Mouse (Mus musculus) liver, embryonic 11.5 days (tissue): Measurements from ENCODE around the gene Ttll5. TPM values are rescaled to one million over a fixed set of nuclear protein-coding genes. Genes with fewer than 3 reads are reported as not detected.

Experiments used
- ATAC-seq: fragments of 200-750 bp; cut with Nextera tagmentation; replicated peaks from 2 replicates; pipeline ENCODE4 v1.8.0; 2017; ENCODE audit warnings: moderate number of reproducible peaks, mild to moderate bottlenecking, moderate TSS enrichment, moderate library complexity; ENCODE audit not compliant: low FRiP score
- DNase-seq: peaks from one replicate; pipeline ENCODE4 v3.0.0-alpha.2; 2017; ENCODE audit warnings: low spot score
- H3K27ac ChIP-seq: fragments of 300-500 bp; sonication (generic); 2 replicates; pipeline ENCODE4 v1.5.1; 2014; ENCODE audit warnings: mild to moderate bottlenecking, low read depth, low read length, control low read depth
- H3K27me3 ChIP-seq: fragments of 300-500 bp; sonication (generic); replicated peaks from 2 replicates; pipeline ENCODE4 v1.6.1; 2014; ENCODE audit warnings: low read length, mixed read lengths; ENCODE audit not compliant: control insufficient read depth, insufficient read depth
- H3K36me3 ChIP-seq: fragments of 300-500 bp; sonication (generic); 2 replicates; pipeline ENCODE4 v1.6.1; 2014; ENCODE audit warnings: mild to moderate bottlenecking, low read length, moderate library complexity, mixed read lengths; ENCODE audit not compliant: control insufficient read depth, insufficient read depth
- H3K4me1 ChIP-seq: fragments of 300-500 bp; sonication (generic); replicated peaks from 2 replicates; pipeline ENCODE4 v1.6.1; 2014; ENCODE audit warnings: low read length, mixed read lengths; ENCODE audit not compliant: control insufficient read depth, insufficient read depth
- H3K4me2 ChIP-seq: fragments of 300-500 bp; sonication (generic); 2 replicates; pipeline ENCODE4 v1.6.1; 2014; ENCODE audit warnings: mild to moderate bottlenecking, control low read depth, moderate library complexity
- H3K4me3 ChIP-seq: fragments of 300-500 bp; sonication (generic); 2 replicates; pipeline ENCODE4 v1.5.1; 2014; ENCODE audit warnings: low read depth, low read length, control low read depth
- H3K9ac ChIP-seq: fragments of 300-500 bp; sonication (generic); 2 replicates; pipeline ENCODE4 v1.6.1; 2014; ENCODE audit warnings: low read depth, low read length, control low read depth
- H3K9me3 ChIP-seq: fragments of 300-500 bp; sonication (generic); 2 replicates; pipeline ENCODE4 v1.6.1; 2016; ENCODE audit warnings: low read length, inconsistent platforms, mixed read lengths; ENCODE audit not compliant: control insufficient read depth
- WGBS: fragments of 180-500 bp; shearing (Covaris S2); extraction: QIAGEN DNeasy Blood & Tissue Kit; methylation state at CpG from one replicate; pipeline ENCODE4 v1.1.7; 2014; 5-methylcytosine and 5-hydroxymethylcytosine counted together
- polyA plus RNA-seq: library from polyadenylated mRNA; unstranded; fragments of >200 nt; fragmentation: Nextera tagmentation; extraction: Ambion mirVana; gene quantifications from 2 replicates; pipeline ENCODE4 v1.2.1, GENCODE M21; 2014

Ttll5 gene
- polyA plus RNA-seq, 1 experiment from 2014 or later, result 14.6 TPM

- Histone ChIP-seq H3K27me3 (no peaks in the 10 kb centered on the region), H3K9ac (no peak overlapping the region), H3K36me3 (no peaks in the 10 kb centered on the region), H3K27ac (no peak overlapping the region), H3K4me2 (no peak overlapping the region), H3K4me1 (no peaks in the 10 kb centered on the region; the same call in 1 of the 2 replicates), H3K9me3 (no peaks in the 10 kb centered on the region), H3K4me3 (no peak overlapping the region)
- 91% methylated on average over 4 of the region's 4 CpGs for WGBS
- DNase-seq (no peak), ATAC-seq (no peak)
Observed at GRCm38 (mm10) chr12:85988121-85988520, 163.7 kb downstream of the Ttll5 start.

DNA sequence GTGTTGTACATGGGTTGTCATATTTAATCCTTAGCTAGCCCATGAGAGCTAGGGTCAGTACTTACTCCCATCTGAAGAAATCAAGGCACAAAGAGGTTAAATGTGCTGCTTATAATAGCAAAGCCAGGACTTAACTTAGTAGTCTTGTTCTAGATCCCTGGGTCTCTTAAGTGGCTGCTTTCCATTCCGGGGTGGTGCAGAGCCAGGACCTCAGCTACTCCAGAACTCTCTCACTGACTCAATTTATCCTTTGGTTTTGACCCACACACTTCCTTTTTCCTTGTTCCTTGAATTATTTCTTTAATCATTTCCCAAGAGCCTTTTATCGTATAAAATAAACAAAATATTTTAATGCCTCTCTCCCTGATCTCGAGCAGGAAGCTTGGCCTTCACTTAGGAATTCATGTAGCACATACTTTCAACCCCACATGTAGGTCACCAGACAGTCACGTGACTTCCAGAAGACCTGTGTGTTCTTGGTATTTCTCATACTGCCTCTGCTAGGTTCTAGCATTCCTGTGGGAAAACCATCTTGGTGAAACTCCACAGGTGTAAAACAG is 164.4 kb downstream of the Ttll5 start:
- Histone ChIP-seq H3K4me3 (no peak overlapping the region), H3K9me3 (no peaks in the 10 kb centered on the region), H3K36me3 (no peaks in the 10 kb centered on the region), H3K27me3 (no peaks in the 10 kb centered on the region), H3K4me2 (no peak overlapping the region), H3K4me1 (no peaks in the 10 kb centered on the region; the same call in 1 of the 2 replicates), H3K9ac (no peak overlapping the region), H3K27ac (no peak overlapping the region)
- 83% methylated on average over 4 of the region's 4 CpGs for WGBS
- ATAC-seq (no peak), DNase-seq (no peak)

DNA sequence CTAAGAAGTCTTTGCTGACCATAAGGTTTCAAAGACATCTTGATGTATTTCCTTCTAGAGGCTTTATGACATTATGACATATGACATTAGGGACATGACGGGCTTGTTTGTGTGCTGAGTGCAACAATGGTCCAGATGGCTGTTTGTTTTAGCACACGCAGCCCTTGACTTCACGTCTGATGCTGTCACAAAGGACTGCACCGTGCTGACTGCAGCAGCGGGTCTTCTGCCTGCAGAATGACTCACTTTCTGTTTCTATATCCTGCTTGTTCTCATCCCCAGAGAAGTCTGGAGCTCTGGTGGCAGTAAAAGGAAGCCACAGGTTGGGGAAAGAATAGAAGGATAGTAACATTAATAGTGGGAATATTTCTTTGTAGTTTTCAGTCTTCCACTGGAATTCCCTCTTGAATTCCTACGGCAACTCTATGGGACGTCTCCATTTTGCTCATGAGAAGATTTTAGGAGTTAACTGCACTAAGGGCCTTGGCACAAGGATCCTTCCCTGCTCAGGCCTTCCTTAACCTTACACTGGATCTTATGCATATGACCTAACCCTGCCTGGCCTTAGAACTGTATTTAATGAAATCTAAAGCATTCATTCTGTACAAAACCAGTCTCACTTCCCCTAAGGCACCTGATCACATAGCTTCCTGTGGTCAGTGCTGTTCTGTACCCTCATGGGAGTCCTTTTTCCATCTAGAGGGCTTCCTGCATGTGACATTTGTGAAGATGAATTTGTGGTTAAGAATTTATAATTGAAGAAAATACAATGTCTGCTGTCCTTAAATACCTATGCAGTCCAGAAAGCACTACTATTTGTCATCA is 167.8 kb downstream of the Ttll5 start:
- 74% methylated on average over 7 of the region's 7 CpGs for WGBS
- no peak for DNase-seq
- no peaks in the 10 kb centered on the region for H3K27me3 ChIP-seq
- no peak overlapping the region for H3K9ac ChIP-seq
- no peak overlapping the region for H3K4me2 ChIP-seq
- ATAC-seq, result no peak
- no peak overlapping the region for H3K27ac ChIP-seq
- no peaks in the 10 kb centered on the region for H3K4me1 ChIP-seq
- no peaks in the 10 kb centered on the region for H3K36me3 ChIP-seq
- no peak overlapping the region for H3K4me3 ChIP-seq
- H3K9me3 ChIP-seq, result no peaks in the 10 kb centered on the region

GRCm38 (mm10) chr12:85992838-85993234 is 168.4 kb downstream of the Ttll5 start:
- H3K36me3 ChIP-seq, result no peaks in the 10 kb centered on the region
- H3K9ac ChIP-seq, result no peak overlapping the region
- no peak overlapping the region for H3K4me2 ChIP-seq
- no peaks in the 10 kb centered on the region for H3K27me3 ChIP-seq
- H3K27ac ChIP-seq, result no peak overlapping the region
- DNase-seq (no peak), ATAC-seq (no peak)
- H3K9me3 ChIP-seq, result no peaks in the 10 kb centered on the region
- H3K4me3 ChIP-seq, result no peak overlapping the region
- H3K4me1 ChIP-seq, result no peaks in the 10 kb centered on the region
- 88% methylated on average over 2 of the region's 2 CpGs for WGBS

- ATAC-seq, result no peak
Observed at GRCm38 (mm10) chr12:85993790-85994360, 169.4 kb downstream of the Ttll5 start.

DNA sequence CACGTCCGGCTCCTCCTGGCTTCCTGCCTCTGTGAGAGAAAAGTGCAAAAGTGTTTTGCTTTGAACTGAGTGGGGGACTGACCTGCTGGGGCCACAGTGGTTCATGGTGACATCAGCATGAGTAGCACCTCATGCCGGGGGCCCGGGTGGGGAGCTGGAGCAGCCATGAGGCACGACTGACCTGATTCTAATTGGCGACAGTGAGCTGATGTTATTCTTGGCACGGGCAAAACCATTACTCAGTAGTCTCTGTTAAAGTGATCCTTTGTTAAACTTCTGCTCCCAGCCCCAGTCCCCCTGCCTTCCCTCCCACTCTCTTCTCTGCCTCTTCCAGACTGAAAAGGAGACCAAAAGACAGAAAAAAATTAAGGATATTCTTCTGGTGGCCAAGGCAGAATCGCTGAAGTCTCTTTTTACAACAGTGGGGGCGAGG is 176.2 kb downstream of the Ttll5 start:
- Histone ChIP-seq H3K27ac (peak overlapping the region; percentile 53; the same call in 1 of the 2 replicates), H3K36me3 (no peaks in the 10 kb centered on the region), H3K9me3 (no peaks in the 10 kb centered on the region), H3K4me1 (peaks cover 6% of the 10 kb centered on the region; the same call in 1 of the 2 replicates), H3K4me2 (no peak overlapping the region), H3K9ac (no peak overlapping the region), H3K27me3 (no peaks in the 10 kb centered on the region), H3K4me3 (no peak overlapping the region)
- WGBS, result 61% methylated on average over 9 of the region's 9 CpGs
- DNase-seq (no peak), ATAC-seq (no peak)

More at GRCm38 (mm10) chr12:85993790-85994360, 169.4 kb downstream of the Ttll5 start:
- H3K4me2 ChIP-seq, result no peak overlapping the region
- no peak overlapping the region for H3K4me3 ChIP-seq
- no peaks in the 10 kb centered on the region for H3K27me3 ChIP-seq
- H3K9me3 ChIP-seq, result no peaks in the 10 kb centered on the region
- DNase-seq, result no peak
- no peak overlapping the region for H3K9ac ChIP-seq
- WGBS, result 80% methylated on average over 5 of the region's 5 CpGs
- no peaks in the 10 kb centered on the region for H3K36me3 ChIP-seq
- no peaks in the 10 kb centered on the region for H3K4me1 ChIP-seq
- no peak overlapping the region for H3K27ac ChIP-seq

DNA sequence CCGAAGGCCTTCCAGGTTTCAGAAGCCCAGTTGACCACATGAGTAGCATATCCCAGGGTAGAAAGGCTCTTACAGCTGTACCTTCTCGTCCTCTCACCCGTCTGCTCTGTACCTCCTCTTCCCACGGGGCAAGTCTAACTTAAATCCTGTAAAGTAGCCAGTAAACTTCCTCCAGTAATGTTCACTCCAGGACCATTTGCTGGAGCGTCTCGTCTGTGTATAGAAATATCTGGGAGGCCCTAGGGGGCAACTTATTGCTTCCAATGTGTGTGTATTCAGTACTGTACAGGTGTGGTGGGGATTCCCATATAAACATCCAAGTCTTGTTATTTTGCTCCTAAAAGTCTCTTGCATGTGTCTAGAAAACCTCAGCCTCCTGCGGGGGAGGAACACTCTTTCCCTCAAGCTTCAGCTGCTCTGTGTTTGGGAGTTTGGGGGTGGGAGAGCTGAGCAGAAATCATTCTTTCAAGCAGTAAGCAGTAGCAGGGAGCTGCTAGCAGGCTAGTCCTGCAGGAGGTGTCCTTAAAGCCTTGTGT is 176.7 kb downstream of the Ttll5 start:
- Histone ChIP-seq H3K9ac (no peak overlapping the region), H3K27ac (peak overlapping the region; percentile 53; the same call in 1 of the 2 replicates), H3K9me3 (no peaks in the 10 kb centered on the region), H3K36me3 (no peaks in the 10 kb centered on the region), H3K4me2 (no peak overlapping the region), H3K4me3 (no peak overlapping the region), H3K4me1 (peaks cover 6% of the 10 kb centered on the region; the same call in 1 of the 2 replicates), H3K27me3 (no peaks in the 10 kb centered on the region)
- DNase-seq (no peak), ATAC-seq (no peak)
- 74% methylated on average over 7 of the region's 7 CpGs for WGBS

DNA sequence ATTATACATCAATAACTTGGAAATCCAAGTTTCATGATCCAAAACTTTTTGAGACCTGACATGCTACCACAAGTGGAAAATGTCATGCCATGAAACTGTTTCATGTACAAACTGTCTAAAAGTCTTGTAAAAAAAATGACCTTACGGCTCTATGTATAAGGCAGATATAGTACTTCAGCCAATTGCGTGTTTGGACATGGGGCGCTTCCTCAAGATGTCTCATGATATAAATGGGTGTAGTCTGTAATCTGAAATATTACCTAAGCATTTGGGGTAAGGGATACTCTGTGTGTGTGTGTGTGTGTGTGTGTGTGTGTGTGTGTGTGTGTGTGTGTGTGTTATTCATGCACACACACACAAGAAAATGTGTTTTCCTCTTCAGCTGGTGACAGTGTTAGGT is 180.2 kb downstream of the Ttll5 start:
- no peak for DNase-seq
- 0 out of 2 replicates have a peak, but pooled peaks have one; percentile 45 for ATAC-seq
- no peak overlapping the region for H3K4me3 ChIP-seq
- no peaks in the 10 kb centered on the region for H3K9me3 ChIP-seq
- WGBS, result 96% methylated on average over 3 of the region's 3 CpGs
- no peak overlapping the region for H3K9ac ChIP-seq
- peaks cover 6% of the 10 kb centered on the region; the same call in 1 of the 2 replicates for H3K4me1 ChIP-seq
- H3K27ac ChIP-seq, result no peak overlapping the region
- H3K27me3 ChIP-seq, result no peaks in the 10 kb centered on the region
- no peaks in the 10 kb centered on the region for H3K36me3 ChIP-seq
- no peak overlapping the region for H3K4me2 ChIP-seq
